Mouse (Mus musculus): ENCODE measurements around the gene Treml2. TPM values are rescaled to one million over a fixed set of nuclear protein-coding genes. Genes with fewer than 3 reads are reported as not detected.
"Not testable (repeated sequence)": the region's sequence is repeated elsewhere in the genome, so short reads cannot be mapped to it uniquely, and the experiment has no call there.

Treml2 gene
- total RNA-seq, 1 experiment from 2014 or later: 0.93 TPM

DNA sequence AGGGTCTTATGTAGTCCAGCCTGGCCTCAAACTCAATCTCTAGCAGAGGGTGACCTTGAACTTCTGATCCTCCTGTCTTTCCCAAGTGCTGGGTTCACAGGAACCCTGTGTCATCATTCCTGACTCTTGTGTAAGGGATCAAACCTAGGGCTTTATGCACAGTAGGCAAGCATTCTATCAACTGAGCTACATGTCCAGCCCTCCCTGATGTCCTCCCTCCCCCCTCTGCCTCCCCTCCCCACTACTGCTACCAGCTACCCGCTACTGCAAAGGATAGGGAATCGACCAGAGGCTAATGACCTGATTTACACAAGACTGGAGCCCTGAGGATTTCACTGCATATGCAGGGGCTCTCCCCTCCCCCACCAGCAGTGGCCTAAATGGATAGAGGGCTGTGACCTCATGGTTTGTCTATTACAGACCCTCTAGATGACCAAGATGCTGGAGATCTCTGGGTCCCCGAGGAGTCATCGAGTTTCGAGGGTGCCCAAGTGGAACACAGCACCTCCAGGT lies 51.4 kb downstream of the Treml2 start:
- no peak for DNase-seq

DNA sequence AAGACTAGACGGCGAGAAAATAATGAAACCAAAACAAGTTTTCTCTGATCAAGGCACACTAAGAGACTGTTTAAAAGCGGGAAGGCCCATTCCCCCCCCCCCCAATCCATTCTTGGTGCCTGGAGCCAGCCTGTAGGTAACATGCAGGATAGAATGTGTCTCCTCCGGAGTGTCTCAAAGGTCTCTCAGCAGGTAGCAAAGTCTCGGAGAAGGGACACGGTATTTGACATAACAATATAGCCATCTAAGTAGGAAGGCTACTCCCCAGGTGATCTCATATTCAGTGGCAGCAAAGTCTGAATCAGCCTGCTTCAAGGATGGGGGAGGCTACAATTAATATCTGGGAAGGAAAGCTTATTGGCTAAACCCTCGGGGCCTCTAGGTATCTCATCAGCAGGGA lies 53.7 kb downstream of the Treml2 start:
- DNase-seq: not testable (repeated sequence)

DNA sequence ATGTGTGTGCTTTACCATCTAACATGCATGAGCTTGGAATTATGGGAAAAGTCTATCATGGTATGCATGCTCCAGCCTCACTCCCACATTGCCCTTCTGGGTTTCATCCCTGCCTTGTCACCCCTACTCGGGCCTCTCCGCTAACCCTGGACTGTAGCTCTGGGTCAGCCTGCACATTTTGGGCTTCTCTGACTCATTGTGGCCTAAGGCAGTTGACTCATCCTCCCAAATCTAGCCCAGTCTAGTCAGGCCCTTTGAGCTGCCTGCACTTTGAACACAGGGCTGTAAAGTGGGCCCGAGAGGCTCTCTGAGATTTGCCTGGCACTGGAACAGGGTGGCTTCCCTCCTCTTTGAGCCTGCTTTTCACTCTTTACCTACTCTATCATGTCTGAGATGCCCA lies 56.5 kb downstream of the Treml2 start:
- DNase-seq: no peak

DNA sequence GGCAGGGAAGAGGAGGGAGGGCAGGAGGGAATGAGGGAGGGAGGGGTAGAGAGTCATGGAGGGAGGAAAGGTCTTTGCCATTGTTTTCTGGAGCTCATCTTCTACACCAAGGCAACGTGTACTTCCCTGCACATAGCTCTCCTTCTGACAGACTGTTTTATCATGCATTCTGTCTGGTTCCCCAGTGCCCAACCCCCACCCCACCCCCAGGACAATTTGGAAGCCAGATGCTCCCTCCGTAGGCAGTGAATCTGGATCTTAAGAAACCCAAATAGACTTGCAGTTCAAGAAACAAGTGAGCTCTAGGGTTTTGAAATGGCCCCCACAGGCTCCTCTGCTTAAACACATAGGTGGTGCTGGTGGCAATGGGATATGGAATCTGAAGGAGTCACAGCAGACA lies 58.6 kb downstream of the Treml2 start:
- no peak for DNase-seq

DNA sequence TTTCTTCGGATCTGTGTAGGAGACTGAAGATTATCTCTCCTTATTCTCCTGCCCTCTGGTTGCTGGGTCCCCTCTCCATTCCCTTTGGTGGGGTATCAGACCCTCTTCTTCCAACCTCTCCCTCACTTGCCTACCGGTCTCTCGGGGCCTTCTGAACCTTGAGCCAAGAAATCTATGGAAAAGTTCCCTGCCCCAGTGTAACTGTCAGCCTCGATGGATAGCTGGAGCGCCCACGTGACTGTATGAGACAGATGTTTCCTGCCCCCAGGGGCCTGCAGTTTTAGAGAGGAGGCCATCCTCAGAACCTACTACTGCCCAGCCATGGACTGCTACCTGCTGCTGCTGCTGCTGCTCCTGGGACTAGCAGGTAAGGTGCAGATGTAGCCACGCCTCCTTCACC lies 60.3 kb downstream of the Treml2 start, which contains the start of gene Treml1:
Treml1 (plus strand) TSS at position 301 of the 400 bp plus-strand sequence.
- DNase-seq: no peak

DNA sequence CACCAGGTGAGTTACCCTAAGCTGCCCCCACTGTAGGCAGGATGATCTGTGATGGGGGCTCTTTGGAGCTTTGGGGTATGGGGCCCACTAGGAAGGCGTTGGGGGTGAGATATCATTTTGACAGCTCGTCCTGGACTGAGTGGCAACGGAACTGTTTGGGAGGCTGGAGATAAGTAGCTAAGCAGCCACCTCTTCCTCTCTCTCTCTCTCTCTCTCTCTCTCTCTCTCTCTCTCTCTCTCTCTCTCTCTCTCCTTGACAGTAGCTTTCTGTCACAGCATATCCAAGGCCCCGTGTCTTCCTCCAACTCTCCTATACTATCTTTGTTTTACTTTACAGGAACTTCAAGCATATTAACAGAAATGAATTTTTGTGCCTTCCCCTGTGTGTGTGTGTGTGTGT lies 61.2 kb downstream of the Treml2 start:
- DNase-seq: no peak

Other genes starting within 250 kb of the Treml2 start
- gene 1700067P10Rik, start 210.2 kb upstream of the Treml2 start, total RNA-seq (2021): not detected in 2 replicates
- gene 9830107B12Rik, start 153.2 kb upstream of the Treml2 start, total RNA-seq (2021): 0.15 TPM in 1 of 2 replicates, not detected in the other
- 0.38 TPM in 1 of 2 replicates, not detected in the other for gene A530064D06Rik, start 132.2 kb upstream of the Treml2 start, total RNA-seq (2021)
- 0.11 TPM in 2 replicates for gene Trem1, start 66.7 kb upstream of the Treml2 start, total RNA-seq (2021)
- 0.48 TPM in 1 of 2 replicates, not detected in the other for gene Trem3, start 51.7 kb upstream of the Treml2 start, total RNA-seq (2021)
- gene Treml4, start 35.2 kb upstream of the Treml2 start, total RNA-seq (2021): 0.89 and 1.8 TPM in 2 replicates
- 0.19 and 0.45 TPM in 2 replicates for gene B430306N03Rik, start 16.6 kb downstream of the Treml2 start, total RNA-seq (2021)
- gene Trem2, start 46.9 kb downstream of the Treml2 start, total RNA-seq (2021): 2.1 and 2.4 TPM in 2 replicates
- gene Treml1, start 60.4 kb downstream of the Treml2 start, total RNA-seq (2021): 0.30 and 0.48 TPM in 2 replicates
- gene Nfya, start 110.4 kb downstream of the Treml2 start, total RNA-seq (2021): 33.1 and 35.8 TPM in 2 replicates
- gene Oard1, start 110.5 kb downstream of the Treml2 start, total RNA-seq (2021): 18.7 and 22.9 TPM in 2 replicates
- 2.3 and 3.0 TPM in 2 replicates for gene Apobec2, start 133.4 kb downstream of the Treml2 start, total RNA-seq (2021)
- 1.9 and 4.6 TPM in 2 replicates for gene Tspo2, start 152.0 kb downstream of the Treml2 start, total RNA-seq (2021)
- 0.11 and 0.56 TPM in 2 replicates for gene Unc5cl, start 155.4 kb downstream of the Treml2 start, total RNA-seq (2021)